Mouse (Mus musculus): ENCODE measurements around the gene Larp4.

The Larp4 gene

DNA sequence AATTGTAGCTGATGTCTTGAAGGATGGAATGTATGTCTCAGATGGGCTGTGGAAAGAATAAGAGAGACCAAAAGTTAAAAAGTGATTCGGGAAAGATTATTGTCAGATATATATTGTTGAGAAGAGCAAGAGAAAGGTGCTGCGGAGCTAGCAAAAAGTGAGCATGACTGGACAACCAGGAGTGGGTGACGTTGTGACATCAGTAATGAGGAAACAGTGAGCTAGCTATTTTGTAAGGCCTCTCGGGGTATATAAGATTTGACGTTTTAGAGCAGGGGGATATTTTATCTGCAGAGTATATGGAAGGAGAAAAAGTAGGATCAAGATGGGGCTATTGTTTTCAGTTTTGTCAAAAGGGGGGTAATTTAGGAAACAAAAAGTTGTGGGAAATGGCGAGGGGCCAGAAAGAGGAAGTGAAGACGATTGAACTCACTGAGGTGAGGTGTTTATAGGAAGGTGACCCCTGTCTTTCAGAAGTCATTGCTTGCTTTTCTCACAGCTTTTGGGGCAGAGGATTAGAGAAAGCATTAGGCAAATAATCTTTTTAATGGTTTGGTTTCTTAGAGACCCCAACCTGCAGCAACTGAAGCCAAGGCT, 34.9 kb downstream of the Larp4 start:
- DNase-seq (ENCODE audit: low spot score): no peak

DNA sequence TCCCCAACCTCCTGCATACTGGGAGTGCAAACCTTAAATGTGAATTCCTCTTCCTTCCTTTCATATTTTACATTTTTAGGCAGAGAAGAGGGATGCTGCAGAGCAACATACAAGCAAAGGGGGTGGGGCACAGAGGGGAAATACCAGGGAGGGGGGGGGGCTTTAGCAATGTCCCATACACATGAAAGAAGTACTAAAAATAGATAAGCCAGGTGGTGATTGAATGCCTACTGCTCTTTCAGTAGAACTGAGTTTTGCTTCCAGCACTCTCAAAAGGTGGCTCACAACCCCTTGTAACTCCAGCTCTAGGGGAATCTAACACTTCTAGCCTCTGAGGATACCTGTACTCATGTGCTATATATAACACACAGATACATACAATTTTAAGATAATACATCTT, 36.3 kb downstream of the Larp4 start:
- no peak for DNase-seq (ENCODE audit: low spot score)

DNA sequence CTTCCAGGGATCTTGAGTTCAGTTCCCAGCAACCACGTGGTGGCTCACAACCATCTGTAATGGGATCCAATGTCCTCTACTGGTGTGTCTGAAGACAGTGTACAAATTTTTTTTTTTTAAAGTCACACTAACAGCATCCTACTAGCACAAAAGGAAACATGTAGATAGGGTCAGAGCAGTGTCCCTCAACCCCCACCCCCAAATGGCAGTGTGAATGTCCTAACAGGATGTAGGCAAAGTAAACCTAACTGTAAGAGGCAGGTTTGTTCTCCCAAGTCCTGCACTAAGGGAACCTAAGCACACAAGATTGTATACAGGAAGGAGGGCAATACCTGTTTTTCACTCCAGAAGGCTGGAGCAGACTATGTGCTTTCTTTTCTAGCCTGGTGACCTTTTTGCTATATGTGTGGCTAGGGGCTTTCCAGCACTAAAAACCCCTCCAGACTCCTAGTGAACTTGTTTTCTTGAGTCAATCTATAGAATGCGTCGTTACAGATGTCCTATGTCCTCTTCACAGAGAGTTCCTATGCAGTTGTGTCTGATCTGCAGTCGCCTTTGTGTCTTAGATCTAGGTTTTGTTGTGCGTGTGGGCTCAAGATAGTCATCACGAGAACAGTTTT, 48.5 kb downstream of the Larp4 start:
- no peak for DNase-seq (ENCODE audit: low spot score)

DNA sequence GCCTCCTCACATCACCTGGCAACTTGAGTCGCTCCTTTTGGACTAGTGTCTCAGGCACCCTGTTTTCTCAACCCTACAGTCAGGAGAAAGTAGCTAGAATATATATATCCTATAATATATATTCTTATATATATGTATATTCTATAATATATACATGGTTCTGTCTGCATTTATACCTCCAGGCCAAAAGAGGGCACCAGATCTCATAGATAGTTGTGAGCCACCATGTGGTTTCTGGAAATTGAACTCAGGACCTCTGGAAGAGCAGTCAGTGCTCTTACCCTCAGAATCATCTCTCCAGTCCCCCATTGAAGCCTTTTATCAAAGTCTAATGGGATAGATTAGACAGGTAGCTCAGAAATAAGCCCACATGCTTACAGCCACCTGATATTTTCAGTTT, 51.3 kb downstream of the Larp4 start:
- no peak for DNase-seq (ENCODE audit: low spot score)

DNA sequence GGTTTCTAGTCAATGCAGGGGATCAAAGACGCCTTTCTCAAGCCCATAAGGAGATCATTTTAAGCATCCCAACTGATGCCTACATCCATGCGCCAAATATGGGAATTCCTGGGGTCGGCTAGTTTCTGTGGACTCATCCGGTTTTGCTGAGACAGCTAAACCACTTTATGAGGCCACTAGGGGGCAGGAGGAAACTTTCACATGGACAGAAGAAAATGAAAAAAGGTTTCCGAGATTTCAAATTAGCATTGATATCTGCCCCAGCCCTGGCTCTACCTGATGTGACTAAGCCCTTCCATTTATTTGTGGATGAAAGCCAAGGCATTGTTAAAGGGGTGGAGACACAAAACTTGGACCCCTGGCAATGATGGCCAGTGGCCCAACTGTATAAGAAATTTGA, 53.1 kb downstream of the Larp4 start:
- no peak for DNase-seq (ENCODE audit: low spot score)

DNA sequence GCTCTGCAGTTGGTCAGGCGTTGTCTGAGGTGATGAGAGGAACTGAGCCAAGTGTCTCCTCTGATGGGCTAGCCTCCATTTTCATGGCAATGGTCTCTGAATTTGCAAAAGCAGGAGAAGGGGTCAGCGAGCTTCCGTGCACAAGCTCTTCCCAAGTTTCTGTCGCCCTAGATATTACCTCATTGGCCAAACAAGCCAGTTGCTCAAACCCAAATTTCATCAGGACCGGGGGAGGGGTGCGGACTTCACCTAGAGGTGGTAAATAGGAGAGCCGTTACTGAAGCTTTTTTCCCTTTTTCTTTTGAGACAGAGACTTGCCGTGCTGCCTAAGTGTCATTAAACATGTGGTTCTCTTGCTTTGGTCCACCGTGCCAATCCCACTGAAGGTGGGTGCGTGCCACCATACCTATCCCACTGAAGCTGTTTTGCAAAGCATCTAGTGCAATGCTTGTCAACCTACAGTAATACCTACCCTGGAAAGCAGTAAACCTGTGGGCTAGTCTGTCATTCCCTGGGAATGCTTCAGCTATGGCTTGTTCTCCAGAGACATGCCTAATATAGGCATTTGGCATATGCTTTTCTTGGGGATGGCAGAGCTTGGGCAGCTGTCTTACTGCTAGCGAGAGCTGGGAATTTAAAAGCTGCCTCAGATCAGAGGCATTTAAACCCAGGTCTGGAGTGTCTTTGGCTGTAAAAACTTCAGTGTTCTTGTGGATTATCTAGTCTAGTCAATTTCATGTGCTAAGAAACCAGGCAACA, 55.4 kb downstream of the Larp4 start:
- DNase-seq (ENCODE audit: low spot score): no peak

DNA sequence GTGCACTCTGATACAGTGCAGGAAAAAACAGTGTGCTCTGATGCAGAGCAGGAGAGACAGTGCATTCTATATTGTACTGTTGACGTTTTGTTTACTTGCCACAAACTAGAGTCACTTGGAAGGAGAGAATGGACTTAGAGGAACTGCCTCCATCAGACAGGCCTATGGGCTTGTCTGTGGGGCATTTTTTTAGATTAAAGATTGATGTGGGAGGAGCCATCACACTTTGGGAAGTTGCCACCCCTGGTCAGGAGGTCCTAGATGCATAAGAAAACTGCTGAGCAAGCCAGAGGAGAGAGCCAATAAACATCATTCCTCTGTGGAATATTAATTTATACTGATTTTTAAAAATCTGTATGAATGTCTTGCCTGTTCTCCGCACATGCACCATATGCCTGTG, 58.3 kb downstream of the Larp4 start:
- DNase-seq (ENCODE audit: low spot score): no peak

DNA sequence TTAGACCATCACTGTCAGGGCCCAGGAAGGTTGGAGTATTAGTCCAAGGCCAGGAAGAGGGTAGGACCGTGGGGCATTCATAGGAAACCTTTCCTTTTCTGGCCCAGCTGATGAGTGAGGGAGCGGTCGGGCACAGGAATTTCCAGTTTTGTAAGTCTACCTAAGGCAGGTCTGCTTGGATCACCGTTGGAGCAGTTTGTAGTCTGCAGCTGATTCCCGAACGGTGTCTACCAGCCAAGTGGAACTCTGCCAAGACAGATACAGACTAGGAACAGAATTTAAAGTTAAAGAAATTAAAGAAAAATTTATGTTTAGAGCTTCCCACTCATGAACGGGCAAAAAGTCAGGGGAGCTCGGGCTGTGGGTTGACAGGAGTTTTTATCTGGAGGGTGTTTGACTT, 59.6 kb downstream of the Larp4 start:
- no peak for DNase-seq (ENCODE audit: low spot score)

DNA sequence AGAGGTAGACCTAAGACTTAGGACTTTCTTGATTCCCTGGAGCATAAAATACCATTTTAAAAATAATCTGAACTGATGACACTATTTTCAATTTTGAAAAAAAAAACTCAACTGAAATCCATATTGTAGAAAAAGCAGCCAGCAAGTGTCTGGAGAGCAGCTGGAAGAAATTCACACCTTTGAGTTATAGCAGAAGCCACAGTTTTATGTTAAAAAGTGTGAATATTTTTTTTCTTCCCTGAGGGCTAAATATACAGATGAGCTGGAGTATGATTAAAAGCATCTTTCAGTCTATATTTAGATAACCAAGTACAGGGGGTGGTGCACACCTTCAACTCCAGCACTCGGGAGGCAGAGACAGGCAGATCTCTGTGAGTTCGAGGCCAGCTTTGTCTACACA, 60.0 kb downstream of the Larp4 start:
- DNase-seq (ENCODE audit: low spot score): no peak

DNA sequence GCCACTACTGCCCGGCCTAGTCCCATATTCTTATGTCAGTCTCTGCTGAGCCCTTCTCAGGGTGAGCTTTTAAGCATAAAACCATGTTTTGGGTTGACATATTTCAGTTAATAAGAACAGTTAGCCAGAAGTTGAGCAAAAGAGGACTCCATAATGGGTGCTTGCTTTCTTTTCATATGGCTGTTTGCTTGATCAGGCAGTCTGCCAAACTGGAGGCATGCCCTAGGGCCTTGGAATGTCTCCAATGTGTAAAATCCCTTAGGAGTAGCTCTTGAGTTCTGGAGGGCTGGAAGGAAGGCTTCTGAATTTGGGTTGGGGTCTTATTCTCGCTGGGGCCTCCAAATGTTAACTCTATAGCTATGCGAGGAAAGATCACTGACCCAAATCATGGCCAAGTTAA, 62.7 kb downstream of the Larp4 start:
- DNase-seq (ENCODE audit: low spot score): no peak

DNA sequence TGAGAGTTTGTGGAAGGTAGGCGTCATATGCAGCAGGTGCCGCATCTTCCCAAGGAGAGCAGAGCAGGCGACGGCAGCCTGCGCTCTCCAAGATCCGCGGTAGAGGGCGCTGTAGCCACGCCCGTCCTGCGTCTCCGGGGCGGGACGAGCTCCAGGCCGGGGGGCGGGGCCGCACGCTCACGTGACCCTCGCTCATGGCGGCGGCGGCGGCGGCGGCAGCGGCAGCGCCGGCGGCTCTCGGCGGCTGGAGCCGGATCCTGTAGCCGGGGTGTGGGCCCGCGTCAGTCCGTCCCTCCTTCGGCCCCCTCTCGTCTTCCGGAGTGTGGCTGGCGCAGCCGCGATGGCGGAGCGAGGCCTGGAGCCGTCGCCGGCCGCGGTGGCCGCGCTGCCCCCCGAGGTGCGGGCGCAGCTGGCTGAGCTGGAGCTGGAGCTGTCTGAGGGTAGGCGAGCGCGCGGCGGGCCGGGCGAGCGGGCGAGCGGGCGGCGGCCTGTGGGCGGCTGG, 68.7 kb downstream of the Larp4 start, which contains the start of gene Dip2b:
TSS of gene Dip2b (plus strand) at position 195 of the 502 bp plus-strand sequence.
- DNase-seq (ENCODE audit: low spot score): peak; percentile 89

DNA sequence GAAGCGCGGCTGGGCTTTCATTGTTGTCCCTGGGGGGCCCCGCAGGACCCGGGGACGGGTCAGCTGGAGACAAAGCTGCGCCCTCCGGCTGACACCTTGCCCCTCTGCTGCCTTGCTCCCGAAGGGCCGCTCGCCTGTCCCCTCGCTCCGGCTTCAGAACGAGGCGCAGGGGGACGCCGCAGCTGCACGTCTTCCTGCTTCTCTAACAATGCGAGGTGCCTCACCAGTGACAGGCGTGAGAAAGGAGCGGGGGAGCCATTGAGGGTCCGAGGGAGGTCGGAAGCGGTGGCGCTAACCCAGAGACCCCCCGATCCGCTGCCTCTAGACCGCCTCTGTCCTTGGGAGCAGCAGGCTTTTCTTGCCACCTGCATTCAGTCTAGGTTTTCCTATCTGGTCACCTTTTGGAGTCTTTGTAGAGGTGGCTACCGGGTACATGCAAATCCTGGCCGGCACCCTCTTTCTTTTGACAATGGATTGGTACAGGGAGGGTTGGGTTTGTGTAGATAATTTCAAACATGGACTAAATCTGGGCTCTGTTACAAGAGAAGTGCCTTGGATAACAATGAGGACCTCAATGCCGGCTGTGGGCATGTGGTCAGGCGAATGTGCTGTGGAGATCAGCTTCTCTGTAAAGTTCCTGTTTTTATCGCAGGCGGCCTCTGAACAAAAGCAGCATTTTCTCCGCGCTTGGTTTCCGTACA, 69.3 kb downstream of the Larp4 start:
- DNase-seq (ENCODE audit: low spot score): no peak

DNA sequence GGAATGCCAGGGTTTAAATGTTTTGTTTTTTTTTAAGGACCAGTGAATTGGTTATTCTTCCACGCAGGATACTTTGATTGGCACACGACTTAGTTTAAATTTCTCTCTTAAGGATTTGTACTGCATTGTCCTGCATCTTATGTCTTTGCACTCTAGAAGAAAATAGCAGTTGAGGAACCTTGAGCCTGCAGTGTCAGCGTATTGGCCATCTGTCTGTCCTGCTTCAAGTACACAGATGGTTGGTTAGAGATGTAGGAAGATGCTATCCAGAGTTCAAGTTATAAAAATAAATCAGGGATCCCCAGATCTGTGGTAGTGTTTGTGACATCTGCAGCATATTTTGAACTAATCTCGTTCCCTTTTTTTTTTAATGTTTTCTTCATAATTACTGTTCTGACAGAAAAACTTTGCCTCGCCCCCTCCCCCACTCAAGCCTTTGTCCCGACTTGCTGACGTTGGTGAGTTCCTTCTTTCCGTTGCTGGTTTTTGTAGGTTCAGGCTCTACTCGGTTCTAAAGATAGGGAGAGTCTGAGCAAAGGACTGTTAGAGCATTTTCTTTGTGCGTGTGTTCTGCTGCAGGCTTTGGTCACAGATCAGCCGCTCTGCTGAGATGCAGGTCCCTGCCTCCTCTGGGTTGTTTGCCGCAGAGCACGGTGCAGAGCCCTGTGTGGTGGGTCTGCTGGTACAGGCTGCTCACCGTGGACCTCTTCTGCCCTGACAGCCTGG, 70.8 kb downstream of the Larp4 start:
- DNase-seq (ENCODE audit: low spot score): no peak

DNA sequence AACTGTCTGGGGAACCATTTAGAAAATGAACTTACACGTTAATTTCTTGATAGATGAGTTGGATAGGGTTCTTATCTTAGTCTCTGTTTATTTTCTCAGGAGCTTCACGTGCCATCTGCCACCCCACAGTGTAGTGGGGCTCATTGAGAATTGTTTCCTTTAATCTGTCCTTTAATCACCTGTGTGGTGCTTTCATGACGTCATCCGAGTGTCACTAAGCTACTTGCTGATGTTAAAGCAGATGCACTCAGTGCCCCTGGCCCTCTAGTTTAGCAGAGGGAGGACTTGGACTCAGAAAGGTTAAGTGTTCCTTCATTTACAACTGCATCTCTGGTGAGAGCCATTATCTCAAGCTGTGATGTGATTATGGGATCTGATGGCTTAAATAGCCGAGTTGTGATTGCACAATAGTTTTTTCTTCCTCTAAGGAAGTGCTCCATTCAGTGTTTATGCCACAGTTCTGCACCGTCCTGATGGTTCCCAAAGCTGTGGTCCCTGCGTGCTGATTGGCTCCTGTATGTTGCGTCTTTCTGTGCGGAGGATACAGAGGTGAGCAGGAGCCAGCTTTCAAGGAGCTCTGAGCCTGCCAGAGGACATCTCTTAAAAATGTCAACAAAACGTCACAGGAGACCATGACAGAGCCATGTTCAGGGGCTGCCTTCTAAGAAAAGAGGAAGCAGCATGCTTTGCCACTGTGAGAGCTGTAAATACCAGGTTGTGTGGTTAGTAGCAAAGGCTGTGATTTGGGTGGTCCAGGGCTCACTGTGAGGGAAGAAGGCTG, 71.6 kb downstream of the Larp4 start:
- no peak for DNase-seq (ENCODE audit: low spot score)

DNA sequence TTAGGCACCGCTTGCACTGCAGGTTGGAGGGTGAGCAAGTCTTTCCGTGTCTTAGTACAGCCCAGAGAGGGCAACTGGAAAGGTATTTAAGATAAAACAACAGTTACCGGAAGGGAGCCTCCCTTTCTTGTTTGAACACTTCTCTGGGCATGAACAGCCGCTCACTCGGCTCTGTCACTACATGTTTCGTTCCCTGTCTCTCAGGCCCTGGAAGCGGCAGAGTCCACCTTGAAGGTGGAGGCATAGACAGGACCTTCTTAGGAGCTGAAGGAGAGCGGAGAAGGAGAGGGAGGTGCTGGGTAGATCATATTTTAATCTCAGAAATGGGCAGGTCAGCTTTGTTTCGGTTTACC, 72.2 kb downstream of the Larp4 start:
- no peak for DNase-seq (ENCODE audit: low spot score)

DNA sequence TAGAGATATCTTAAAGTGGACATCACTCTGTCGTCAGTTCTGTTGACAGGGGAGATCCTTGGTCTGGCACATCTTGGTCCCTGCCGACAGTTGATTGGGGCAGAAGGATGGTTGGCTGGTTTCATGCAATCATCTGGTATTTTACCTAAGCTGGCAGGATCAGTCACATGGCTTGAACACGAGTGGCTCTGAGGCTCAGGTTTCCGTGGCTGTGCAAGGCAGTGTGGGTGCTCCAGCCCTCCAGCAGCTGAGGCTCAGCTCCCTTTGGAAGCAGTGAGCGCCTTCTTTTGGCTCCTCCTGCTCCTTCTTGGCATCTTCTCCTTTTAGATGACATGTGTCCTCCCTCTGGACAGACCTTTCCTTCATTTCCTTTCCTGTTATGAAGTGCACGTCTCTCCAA, 75.7 kb downstream of the Larp4 start:
- no peak for DNase-seq (ENCODE audit: low spot score)

DNA sequence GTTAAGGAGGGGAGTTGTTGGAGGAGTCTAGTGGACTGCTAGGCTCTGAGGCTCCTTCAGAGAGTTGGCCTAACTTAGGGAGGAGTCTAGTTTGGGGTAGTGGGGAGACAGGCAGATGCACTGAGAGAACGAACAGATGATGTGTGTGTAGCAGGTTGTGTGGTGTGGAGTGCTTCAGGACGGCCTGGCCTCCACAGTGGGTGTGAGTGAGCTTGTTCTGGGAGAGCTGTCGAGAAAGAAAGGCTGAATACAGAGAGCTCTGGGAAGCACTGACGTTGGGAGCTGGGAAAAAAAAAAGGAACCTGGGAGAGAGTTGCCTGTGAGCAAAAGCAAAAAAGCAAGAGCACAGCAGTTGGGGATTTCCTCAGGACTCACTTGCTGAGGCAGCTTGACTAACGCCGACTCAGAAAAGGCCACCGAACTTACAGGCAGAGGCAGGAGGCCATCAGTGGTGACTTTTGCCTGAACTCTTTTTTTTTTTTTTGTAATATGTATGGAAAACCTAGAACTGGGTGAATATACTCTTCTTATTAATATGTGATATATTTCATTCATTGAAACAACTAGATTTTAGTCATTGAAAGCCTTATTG, 79.7 kb downstream of the Larp4 start:
- DNase-seq (ENCODE audit: low spot score): no peak

DNA sequence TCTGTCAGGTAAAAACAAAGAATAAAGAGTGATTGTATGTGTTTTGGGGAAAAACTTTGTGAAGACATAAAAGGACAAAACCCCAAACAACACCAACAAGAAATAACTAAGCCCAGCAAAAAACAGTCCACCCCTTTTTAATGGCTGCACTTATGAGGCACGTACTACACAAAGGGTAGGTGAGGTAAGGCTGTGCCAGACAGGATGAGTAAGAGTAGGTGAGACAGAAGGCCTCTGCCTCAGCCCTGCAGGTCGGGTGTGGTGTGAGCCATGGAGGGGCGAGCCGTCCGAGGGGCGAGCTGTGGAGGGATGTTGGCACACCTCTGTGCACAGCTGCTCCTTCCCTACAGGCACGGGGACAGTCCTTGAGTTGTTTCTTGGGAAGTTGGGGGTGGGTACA, 81.1 kb downstream of the Larp4 start:
- no peak for DNase-seq (ENCODE audit: low spot score)

DNA sequence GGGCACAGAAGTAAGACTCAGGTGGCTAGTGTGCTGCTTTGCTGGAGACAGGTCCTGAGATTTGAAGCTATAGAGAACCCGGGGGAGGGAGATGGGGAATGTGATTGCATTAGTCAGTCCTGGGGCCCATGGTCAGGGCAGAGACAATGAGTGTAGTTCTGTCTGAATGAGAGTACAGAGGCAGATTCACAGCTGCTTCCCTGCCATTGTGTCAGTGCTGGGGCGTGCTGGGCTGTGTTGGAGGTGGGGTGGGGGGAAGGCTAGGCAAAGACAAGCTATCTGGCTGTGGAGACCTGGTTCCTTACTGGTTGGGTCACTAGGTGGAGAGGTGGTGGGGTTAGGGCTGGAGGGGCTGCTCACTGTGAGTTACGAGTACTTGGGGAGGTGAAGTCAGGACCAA, 82.9 kb downstream of the Larp4 start:
- DNase-seq (ENCODE audit: low spot score): no peak

DNA sequence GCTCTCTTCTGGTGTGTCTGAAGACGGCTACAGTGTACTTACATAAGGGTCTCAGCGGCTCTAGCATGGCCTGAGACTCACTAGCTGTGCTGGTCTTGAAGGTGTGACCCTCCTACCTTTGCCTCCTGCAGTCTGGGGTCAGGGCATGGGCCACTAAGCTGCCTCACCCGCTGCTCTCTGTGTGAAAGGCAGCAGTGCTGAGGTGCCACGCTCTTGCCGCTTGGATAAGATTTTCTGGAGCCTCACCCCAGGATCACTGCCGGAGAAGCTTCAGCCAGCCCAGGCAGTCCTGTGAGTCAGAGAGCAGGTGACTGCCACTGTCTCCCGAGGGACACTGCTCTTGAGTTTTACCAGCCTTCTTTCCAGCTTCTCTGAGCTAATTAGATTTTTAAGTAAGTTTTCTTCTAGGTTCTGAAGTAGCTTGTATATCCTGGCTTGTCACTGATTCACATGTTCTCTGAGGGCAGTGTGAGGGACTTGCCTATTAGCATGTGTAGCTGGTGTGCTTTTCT, 86.6 kb downstream of the Larp4 start:
- DNase-seq (ENCODE audit: low spot score): no peak

DNA sequence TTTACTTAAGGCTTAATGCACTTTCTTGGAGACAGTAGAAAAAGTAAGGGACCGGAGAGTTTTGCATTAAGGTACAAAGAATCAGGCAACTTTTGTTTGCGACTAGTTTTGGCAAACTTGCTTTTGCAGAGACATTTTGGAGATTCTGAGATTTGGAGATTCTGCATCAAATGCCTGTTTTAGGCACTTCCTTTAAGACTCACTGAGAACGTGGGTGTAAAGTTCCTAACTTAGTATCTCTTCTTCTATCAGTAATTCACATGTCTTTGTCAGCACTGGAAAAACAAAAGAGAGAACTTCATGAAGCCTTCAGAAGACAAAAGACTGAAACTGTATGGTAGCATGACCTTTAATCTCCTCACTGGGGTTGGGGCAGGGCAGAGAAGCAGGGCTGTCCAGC, 87.8 kb downstream of the Larp4 start:
- no peak for DNase-seq (ENCODE audit: low spot score)
